Comparison of ENCODE assay signal across 11 mouse cellular contexts in genomic region chr2:119327942-119328526, GRCm38 (mm10). TPM values are rescaled to one million over a fixed set of nuclear protein-coding genes. Genes with fewer than 3 reads are reported as not detected.
DNase-seq lines count a peak whose midpoint lies in the region; ATAC-seq lines count a peak whose summit lies in the region.
"Had no signal": no experiment of that assay in that cellular context is flagged by ENCODE, and none has a peak within 500 bp of the region (broad histone marks: within the 10 kb centered on the region; RNA-seq: fewer than 3 reads in every experiment).

No protein-coding gene starts in this region.

- no peak overlapping the region for H3K9ac ChIP-seq in forebrain, embryonic 11.5 days (ENCODE audit: low read length)
- peak overlapping the region; percentile 0; the same call in 1 of the 2 replicates for H3K9ac ChIP-seq in heart, embryonic 15.5 days
- H3K9ac ChIP-seq in liver, embryonic 13.5 days = no peak overlapping the region

- 13% methylated on average over 11 of the region's 11 CpGs for WGBS in forebrain, embryonic 10.5 days
- 10% methylated on average over 11 of the region's 11 CpGs for WGBS in forebrain, embryonic 11.5 days
- 25% methylated on average over 11 of the region's 11 CpGs for WGBS in heart, embryonic 15.5 days
- 36% methylated on average over 11 of the region's 11 CpGs for WGBS in liver, embryonic 13.5 days (ENCODE audit: insufficient replicate concordance)

- peaks cover 98% of the 10 kb centered on the region for H3K27me3 ChIP-seq in forebrain, embryonic 10.5 days (ENCODE audit: poor library complexity, severe bottlenecking)
- H3K27me3 ChIP-seq in forebrain, embryonic 11.5 days (ENCODE audit: control insufficient read depth, insufficient read depth, low read length) = peaks cover 80% of the 10 kb centered on the region
- H3K27me3 ChIP-seq in heart, embryonic 15.5 days = peaks cover 87% of the 10 kb centered on the region
- peaks cover 97% of the 10 kb centered on the region for H3K27me3 ChIP-seq in liver, embryonic 13.5 days

- H3K4me1 ChIP-seq in forebrain, embryonic 10.5 days = peaks cover 45% of the 10 kb centered on the region
- peaks cover 26% of the 10 kb centered on the region for H3K4me1 ChIP-seq in forebrain, embryonic 11.5 days (replicated peaks; ENCODE audit: control insufficient read depth, insufficient read depth, low read length)
- peaks cover 27% of the 10 kb centered on the region for H3K4me1 ChIP-seq in heart, embryonic 15.5 days (replicated peaks)
- H3K4me1 ChIP-seq in liver, embryonic 13.5 days (replicated peaks) = peaks cover 49% of the 10 kb centered on the region

- no peaks in the 10 kb centered on the region for H3K36me3 ChIP-seq in forebrain, embryonic 10.5 days (replicated peaks)
- no peaks in the 10 kb centered on the region for H3K36me3 ChIP-seq in forebrain, embryonic 11.5 days (ENCODE audit: control insufficient read depth, insufficient read depth, low read length)
- no peaks in the 10 kb centered on the region for H3K36me3 ChIP-seq in heart, embryonic 15.5 days
- H3K36me3 ChIP-seq in liver, embryonic 13.5 days = no peaks in the 10 kb centered on the region

- H3K27ac ChIP-seq in forebrain, embryonic 10.5 days = no peak overlapping the region
- H3K27ac ChIP-seq in forebrain, embryonic 11.5 days (ENCODE audit: low read depth, low read length) = no peak overlapping the region
- peak overlapping the region; percentile 40; the same call in 1 of the 2 replicates for H3K27ac ChIP-seq in heart, embryonic 15.5 days
- H3K27ac ChIP-seq in liver, embryonic 13.5 days = no peak overlapping the region

- ATAC-seq in forebrain, embryonic 11.5 days (replicated peaks; ENCODE audit: low FRiP score) = no peak
- no peak for ATAC-seq in heart, embryonic 15.5 days (replicated peaks; ENCODE audit: insufficient number of reproducible peaks, insufficient read depth, low FRiP score, low read depth)
- ATAC-seq in liver, embryonic 13.5 days (ENCODE audit: low read depth) = no peak
- ATAC-seq: activated CD4-positive, CD25-positive, alpha-beta regulatory T cell, adult 4 months had no signal

- H3K4me3 ChIP-seq in forebrain, embryonic 10.5 days = peak overlapping the region; percentile 55
- H3K4me3 ChIP-seq in forebrain, embryonic 11.5 days (ENCODE audit: low read depth, low read length) = no peak overlapping the region
- H3K4me3 ChIP-seq in heart, embryonic 15.5 days = peak overlapping the region; percentile 64
- peak overlapping the region; percentile 16; the same call in 1 of the 2 replicates for H3K4me3 ChIP-seq in liver, embryonic 13.5 days (replicated peaks)

- no peak for DNase-seq in forebrain, embryonic 10.5 days (ENCODE audit: extremely low spot score, low spot score)
- DNase-seq in forebrain, embryonic 11.5 days (ENCODE audit: low spot score) = no peak
- peak; percentile 37 for DNase-seq in brain, adult 2 months (ENCODE audit: low read depth, low spot score)
- no peak for DNase-seq in liver, embryonic 13.5 days
- DNase-seq in T-cell, adult 2 months (ENCODE audit: low spot score) = no peak
- DNase-seq in testis, postnatal 14 days (ENCODE audit: low spot score) = no peak
- no peak for DNase-seq in urinary bladder, postnatal 25 days (ENCODE audit: low spot score)
- DNase-seq: B cell, adult 2 months; lung, postnatal 10 days had no signal

- H3K9me3 ChIP-seq in forebrain, embryonic 10.5 days = no peaks in the 10 kb centered on the region
- no peaks in the 10 kb centered on the region for H3K9me3 ChIP-seq in forebrain, embryonic 11.5 days (ENCODE audit: control insufficient read depth, low read length)
- H3K9me3 ChIP-seq in heart, embryonic 15.5 days (replicated peaks) = no peaks in the 10 kb centered on the region
- no peaks in the 10 kb centered on the region for H3K9me3 ChIP-seq in liver, embryonic 13.5 days (replicated peaks)

- no peak overlapping the region for H3K4me2 ChIP-seq in forebrain, embryonic 11.5 days (ENCODE audit: low read depth, low read length, severe bottlenecking)
- H3K4me2 ChIP-seq in heart, embryonic 15.5 days = peak overlapping the region; percentile 89
- H3K4me2 ChIP-seq in liver, embryonic 13.5 days = peak overlapping the region; percentile 62

RNA-seq across cellular contexts. Expression of gene Dll4, which starts 2.5 kb away (rescaled TPM):
- 3.3 and 4.0 TPM in 2 replicates for polyA plus RNA-seq in forebrain, embryonic 10.5 days (2016; fragmentation: Nextera tagmentation; extraction: Ambion mirVana)
- polyA plus RNA-seq in forebrain, embryonic 11.5 days (2014; fragmentation: Nextera tagmentation; extraction: Ambion mirVana) = 2.8 and 3.7 TPM in 2 replicates
- 9.2 and 14.2 TPM in 2 replicates for polyA plus RNA-seq in heart, embryonic 15.5 days (2015; fragmentation: Nextera tagmentation; extraction: Ambion mirVana)
- 1.7 and 1.9 TPM in 2 replicates for polyA plus RNA-seq in liver, embryonic 13.5 days (2015; fragmentation: Nextera tagmentation; extraction: Ambion mirVana)
- polyA plus RNA-seq: activated CD4-positive, CD25-positive, alpha-beta regulatory T cell, adult 4 months had no signal

RNA-seq across cellular contexts. Expression of gene Chac1, which starts 23.0 kb away (rescaled TPM):
- 1.3 and 1.4 TPM in 2 replicates for polyA plus RNA-seq in forebrain, embryonic 10.5 days (2016; fragmentation: Nextera tagmentation; extraction: Ambion mirVana)
- polyA plus RNA-seq in forebrain, embryonic 11.5 days (2014; fragmentation: Nextera tagmentation; extraction: Ambion mirVana) = 0.90 and 2.0 TPM in 2 replicates
- 0.63 and 0.76 TPM in 2 replicates for polyA plus RNA-seq in heart, embryonic 15.5 days (2015; fragmentation: Nextera tagmentation; extraction: Ambion mirVana)
- polyA plus RNA-seq in liver, embryonic 13.5 days (2015; fragmentation: Nextera tagmentation; extraction: Ambion mirVana) = 1.0 and 2.0 TPM in 2 replicates
- polyA plus RNA-seq: activated CD4-positive, CD25-positive, alpha-beta regulatory T cell, adult 4 months had no signal

RNA-seq across cellular contexts. Expression of gene Vps18, which starts 39.5 kb away (rescaled TPM):
- 23.0 and 23.6 TPM in 2 replicates for polyA plus RNA-seq in forebrain, embryonic 10.5 days (2016; fragmentation: Nextera tagmentation; extraction: Ambion mirVana)
- polyA plus RNA-seq in forebrain, embryonic 11.5 days (2014; fragmentation: Nextera tagmentation; extraction: Ambion mirVana) = 18.5 and 20.5 TPM in 2 replicates
- 10.3 and 14.7 TPM in 2 replicates for polyA plus RNA-seq in heart, embryonic 15.5 days (2015; fragmentation: Nextera tagmentation; extraction: Ambion mirVana)
- polyA plus RNA-seq in liver, embryonic 13.5 days (2015; fragmentation: Nextera tagmentation; extraction: Ambion mirVana) = 6.5 and 6.6 TPM in 2 replicates

RNA-seq across cellular contexts. Expression of gene Rhov, which starts 57.0 kb away (rescaled TPM):
- 0.44 and 0.58 TPM in 2 replicates for polyA plus RNA-seq in forebrain, embryonic 10.5 days (2016; fragmentation: Nextera tagmentation; extraction: Ambion mirVana)
- 0.83 and 0.90 TPM in 2 replicates for polyA plus RNA-seq in forebrain, embryonic 11.5 days (2014; fragmentation: Nextera tagmentation; extraction: Ambion mirVana)
- polyA plus RNA-seq in heart, embryonic 15.5 days (2015; fragmentation: Nextera tagmentation; extraction: Ambion mirVana) = 0.44 and 2.2 TPM in 2 replicates
- polyA plus RNA-seq in liver, embryonic 13.5 days (2015; fragmentation: Nextera tagmentation; extraction: Ambion mirVana) = 0.08 and 0.16 TPM in 2 replicates
- polyA plus RNA-seq: activated CD4-positive, CD25-positive, alpha-beta regulatory T cell, adult 4 months had no signal
